Mouse (Mus musculus): Measurements from ENCODE around the gene Flg.

GRCm38 (mm10) chr3:93319449-93319848 lies 46.1 kb downstream of the Flg start, which contains the start of gene Hrnr:
- no peak for TF ChIP-seq CTCF (IDR thresholded peaks at IDR 0.05; ENCODE audit: borderline replicate concordance, extremely low read depth, insufficient read depth, insufficient read length)
- no peak for TF ChIP-seq POLR2A (IDR thresholded peaks at IDR 0.05; ENCODE audit: borderline replicate concordance, extremely low read depth, insufficient read depth, insufficient read length, poor library complexity, severe bottlenecking)

Data from brain, embryonic 14.5 days (tissue).